Mouse (Mus musculus): ENCODE data around the gene Cdhr4. TPM values are rescaled to one million over a fixed set of nuclear protein-coding genes. Genes with fewer than 3 reads are reported as not detected.

The Cdhr4 gene
- polyA plus RNA-seq, 1 experiment from 2014 or later = 2.2 TPM

DNA sequence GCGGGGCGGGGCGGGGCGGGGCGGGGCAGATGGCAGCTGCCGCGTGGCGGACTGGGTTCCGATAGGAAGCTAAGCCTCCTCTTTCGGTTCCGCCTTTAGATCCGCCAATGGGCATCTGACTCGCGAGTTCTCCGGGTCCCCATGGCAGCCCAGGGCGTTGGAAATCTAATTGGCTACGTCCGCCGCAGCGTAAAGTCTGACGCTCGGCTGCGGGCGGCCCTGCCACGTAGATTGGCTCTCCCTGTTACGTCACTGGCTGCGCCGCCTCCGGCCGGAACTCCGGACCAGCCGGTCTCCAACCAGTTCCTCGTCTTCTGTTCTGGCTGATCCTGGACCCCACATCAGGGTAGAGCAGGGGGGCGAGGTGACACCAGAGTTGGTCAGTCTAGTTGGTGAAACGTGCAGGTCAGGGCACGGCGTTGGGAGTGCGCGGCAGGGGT lies 56.7 kb downstream of the Cdhr4 start, which contains the start of gene Gmppb:
Gene Gmppb (plus strand): TSS at position 227 of the 440 bp plus-strand sequence.
- H3K36me3 ChIP-seq (replicated peaks; ENCODE audit: control insufficient read depth, insufficient read depth) = peaks cover 51% of the 10 kb centered on the region
- WGBS = under 1% methylated on average over 39 of the region's 39 CpGs
- H3K4me1 ChIP-seq (replicated peaks; ENCODE audit: control insufficient read depth, insufficient read depth, low read length) = peaks cover 13% of the 10 kb centered on the region
- DNase-seq (ENCODE audit: low spot score) = peak; percentile 98
- peak; percentile 96 for ATAC-seq (ENCODE audit: low FRiP score)
- no peaks in the 10 kb centered on the region for H3K27me3 ChIP-seq (ENCODE audit: control insufficient read depth, insufficient read depth, low read length)
- peak within 1 kb of the TSS; percentile 80 for H3K4me2 ChIP-seq (replicated peaks)
- H3K27ac ChIP-seq = peak within 1 kb of the TSS; percentile 68
- H3K4me3 ChIP-seq (replicated peaks; ENCODE audit: low read length) = peak within 1 kb of the TSS; percentile 57
- H3K9ac ChIP-seq = peak within 1 kb of the TSS; percentile 72
- H3K9me3 ChIP-seq (ENCODE audit: control insufficient read depth, low read length) = no peaks in the 10 kb centered on the region

Other genes with a start within 250 kb of the Cdhr4 start
- gene Rbm5, start 221.5 kb upstream of the Cdhr4 start, polyA plus RNA-seq (2014; fragmentation: Nextera tagmentation; extraction: Ambion mirVana) = 199 and 205 TPM in 2 replicates
- 79.2 and 80.4 TPM in 2 replicates for gene Rbm6, start 119.3 kb upstream of the Cdhr4 start, polyA plus RNA-seq (2014; fragmentation: Nextera tagmentation; extraction: Ambion mirVana)
- gene Mon1a, start 104.3 kb upstream of the Cdhr4 start, polyA plus RNA-seq (2014; fragmentation: Nextera tagmentation; extraction: Ambion mirVana) = 22.1 and 23.1 TPM in 2 replicates
- gene Mst1r, start 85.6 kb upstream of the Cdhr4 start, polyA plus RNA-seq (2014; fragmentation: Nextera tagmentation; extraction: Ambion mirVana) = 0.95 and 1.2 TPM in 2 replicates
- gene Actl11, start 64.0 kb upstream of the Cdhr4 start, polyA plus RNA-seq (2014; fragmentation: Nextera tagmentation; extraction: Ambion mirVana) = not detected in 2 replicates
- 16.7 and 20.0 TPM in 2 replicates for gene Camkv, start 56.8 kb upstream of the Cdhr4 start, polyA plus RNA-seq (2014; fragmentation: Nextera tagmentation; extraction: Ambion mirVana)
- 8.4 and 8.6 TPM in 2 replicates for gene Traip, start 42.4 kb upstream of the Cdhr4 start, polyA plus RNA-seq (2014; fragmentation: Nextera tagmentation; extraction: Ambion mirVana)
- gene Uba7, start 17.0 kb upstream of the Cdhr4 start, polyA plus RNA-seq (2014; fragmentation: Nextera tagmentation; extraction: Ambion mirVana) = 5.5 and 8.7 TPM in 2 replicates
- gene Gm20661, start 9.4 kb upstream of the Cdhr4 start, polyA plus RNA-seq (2014; fragmentation: Nextera tagmentation; extraction: Ambion mirVana) = 1.2 and 1.3 TPM in 2 replicates
- 16.3 and 18.1 TPM in 2 replicates for gene Inka1, start 6.6 kb upstream of the Cdhr4 start, polyA plus RNA-seq (2014; fragmentation: Nextera tagmentation; extraction: Ambion mirVana)
- gene Gm20662, start 3.9 kb downstream of the Cdhr4 start, polyA plus RNA-seq (2014; fragmentation: Nextera tagmentation; extraction: Ambion mirVana) = 0.68 TPM in 1 of 2 replicates, not detected in the other
- 55.4 and 60.7 TPM in 2 replicates for gene Ip6k1, start 10.0 kb downstream of the Cdhr4 start, polyA plus RNA-seq (2014; fragmentation: Nextera tagmentation; extraction: Ambion mirVana)
- gene Gmppb, start 56.7 kb downstream of the Cdhr4 start, polyA plus RNA-seq (2014; fragmentation: Nextera tagmentation; extraction: Ambion mirVana) = 17.7 and 18.2 TPM in 2 replicates
- 2.4 and 2.9 TPM in 2 replicates for gene Amigo3, start 60.7 kb downstream of the Cdhr4 start, polyA plus RNA-seq (2014; fragmentation: Nextera tagmentation; extraction: Ambion mirVana)
- not detected in 2 replicates for gene Mst1, start 87.9 kb downstream of the Cdhr4 start, polyA plus RNA-seq (2014; fragmentation: Nextera tagmentation; extraction: Ambion mirVana)
- gene Rnf123, start 90.8 kb downstream of the Cdhr4 start, polyA plus RNA-seq (2014; fragmentation: Nextera tagmentation; extraction: Ambion mirVana) = 49.9 and 50.9 TPM in 2 replicates
- gene Apeh, start 102.1 kb downstream of the Cdhr4 start, polyA plus RNA-seq (2014; fragmentation: Nextera tagmentation; extraction: Ambion mirVana) = 44.8 and 48.7 TPM in 2 replicates
- 15.4 and 15.7 TPM in 2 replicates for gene Bsn, start 197.9 kb downstream of the Cdhr4 start, polyA plus RNA-seq (2014; fragmentation: Nextera tagmentation; extraction: Ambion mirVana)

Data from hindbrain, embryonic 14.5 days (tissue).